8 mouse cellular contexts compared by ENCODE assay signal in genomic region chr4:118620967-118621320, GRCm38 (mm10). TPM values are rescaled to one million over a fixed set of nuclear protein-coding genes. Genes with fewer than 3 reads are reported as not detected.
DNase-seq lines count a peak whose midpoint lies in the region; ATAC-seq and TF ChIP-seq lines count a peak whose summit lies in the region.

No protein-coding gene starts in this region.

- H3K9ac ChIP-seq in lung, embryonic 14.5 days: peak overlapping the region; percentile 76
- H3K9ac ChIP-seq in embryonic facial prominence, embryonic 11.5 days (replicated peaks; ENCODE audit: low read length): peak overlapping the region; percentile 73
- H3K9ac ChIP-seq in intestine, embryonic 16.5 days (ENCODE audit: low read depth, low read length): peak overlapping the region; percentile 86
- peak overlapping the region; percentile 83 for H3K9ac ChIP-seq in neural tube, embryonic 13.5 days

- H3K4me1 ChIP-seq in lung, embryonic 14.5 days (ENCODE audit: insufficient read depth): 0 out of 2 replicates have a peak, but pooled peaks cover 2% of the 10 kb centered on the region
- H3K4me1 ChIP-seq in embryonic facial prominence, embryonic 11.5 days (ENCODE audit: control insufficient read depth, insufficient read depth, low read length): no peaks in the 10 kb centered on the region
- H3K4me1 ChIP-seq in intestine, embryonic 16.5 days (ENCODE audit: control insufficient read depth, insufficient read depth, low read length): peaks cover 7% of the 10 kb centered on the region
- peaks cover 12% of the 10 kb centered on the region for H3K4me1 ChIP-seq in neural tube, embryonic 13.5 days (replicated peaks)

- H3K36me3 ChIP-seq in lung, embryonic 14.5 days (ENCODE audit: insufficient read depth): peaks cover 32% of the 10 kb centered on the region
- H3K36me3 ChIP-seq in embryonic facial prominence, embryonic 11.5 days (replicated peaks; ENCODE audit: control insufficient read depth, insufficient read depth, low read depth, low read length): peaks cover 5% of the 10 kb centered on the region
- peaks cover 21% of the 10 kb centered on the region for H3K36me3 ChIP-seq in intestine, embryonic 16.5 days (ENCODE audit: control insufficient read depth, insufficient read depth, low read length)
- H3K36me3 ChIP-seq in neural tube, embryonic 13.5 days: peaks cover 33% of the 10 kb centered on the region

- 0 out of 2 replicates have a peak, but pooled peaks cover 7% of the 10 kb centered on the region for H3K9me3 ChIP-seq in lung, embryonic 14.5 days (ENCODE audit: low read depth, low read length)
- no peaks in the 10 kb centered on the region for H3K9me3 ChIP-seq in embryonic facial prominence, embryonic 11.5 days (replicated peaks; ENCODE audit: control insufficient read depth, low read length)
- H3K9me3 ChIP-seq in intestine, embryonic 16.5 days (ENCODE audit: control insufficient read depth, low read length): no peaks in the 10 kb centered on the region
- peaks cover 8% of the 10 kb centered on the region; the same call in 1 of the 2 replicates for H3K9me3 ChIP-seq in neural tube, embryonic 13.5 days

- ATAC-seq in lung, embryonic 14.5 days (ENCODE audit: insufficient read depth): no peak
- ATAC-seq in embryonic facial prominence, embryonic 11.5 days (replicated peaks; ENCODE audit: insufficient number of reproducible peaks, low FRiP score, low TSS enrichment, low read depth): peak; percentile 50
- peak; percentile 62 for ATAC-seq in intestine, embryonic 16.5 days
- ATAC-seq in neural tube, embryonic 13.5 days (ENCODE audit: low read depth): peak; percentile 63
- no peak for ATAC-seq in megakaryocyte-erythroid progenitor cell, adult 5-6 weeks (replicated peaks; ENCODE audit: low FRiP score, low TSS enrichment, poor library complexity, severe bottlenecking)

- H3K4me3 ChIP-seq in lung, embryonic 14.5 days (ENCODE audit: low read depth, low read length): peak overlapping the region; percentile 69
- H3K4me3 ChIP-seq in embryonic facial prominence, embryonic 11.5 days (ENCODE audit: low read depth, low read length): peak overlapping the region; percentile 75
- H3K4me3 ChIP-seq in intestine, embryonic 16.5 days (ENCODE audit: low read length): peak overlapping the region; percentile 87
- peak overlapping the region; percentile 86 for H3K4me3 ChIP-seq in neural tube, embryonic 13.5 days

- peak overlapping the region; percentile 26; the same call in 1 of the 2 replicates for H3K27ac ChIP-seq in lung, embryonic 14.5 days (ENCODE audit: low read depth)
- no peak overlapping the region for H3K27ac ChIP-seq in embryonic facial prominence, embryonic 11.5 days (replicated peaks; ENCODE audit: low read depth, low read length)
- no peak overlapping the region for H3K27ac ChIP-seq in intestine, embryonic 16.5 days (ENCODE audit: low read length)
- H3K27ac ChIP-seq in neural tube, embryonic 13.5 days (replicated peaks): no peak overlapping the region

- no peak for TF ChIP-seq CTCF in lung, embryonic 14.5 days (IDR thresholded peaks at IDR 0.05; ENCODE audit: low read depth)

- H3K27me3 ChIP-seq in lung, embryonic 14.5 days (ENCODE audit: insufficient read depth, low read length): no peaks in the 10 kb centered on the region
- no peaks in the 10 kb centered on the region for H3K27me3 ChIP-seq in embryonic facial prominence, embryonic 11.5 days (ENCODE audit: control insufficient read depth, insufficient read depth, low read length)
- no peaks in the 10 kb centered on the region for H3K27me3 ChIP-seq in intestine, embryonic 16.5 days (replicated peaks; ENCODE audit: control insufficient read depth, insufficient read depth, low read length)
- 0 out of 2 replicates have a peak, but pooled peaks cover 4% of the 10 kb centered on the region for H3K27me3 ChIP-seq in neural tube, embryonic 13.5 days

- H3K4me2 ChIP-seq in lung, embryonic 14.5 days: peak overlapping the region; percentile 91
- H3K4me2 ChIP-seq in embryonic facial prominence, embryonic 11.5 days (ENCODE audit: low read depth, low read length): peak overlapping the region; percentile 86
- peak overlapping the region; percentile 94 for H3K4me2 ChIP-seq in intestine, embryonic 16.5 days (ENCODE audit: low read depth, low read length)
- H3K4me2 ChIP-seq in neural tube, embryonic 13.5 days: peak overlapping the region; percentile 99

- under 1% methylated on average over 23 of the region's 23 CpGs for WGBS in lung, embryonic 14.5 days
- under 1% methylated on average over 23 of the region's 23 CpGs for WGBS in embryonic facial prominence, embryonic 11.5 days
- WGBS in intestine, embryonic 16.5 days: under 1% methylated on average over 23 of the region's 23 CpGs
- WGBS in neural tube, embryonic 13.5 days: 0% methylated on average over 23 of the region's 23 CpGs

- no peak for DNase-seq in lung, embryonic 14.5 days
- no peak for DNase-seq in lung, postnatal 36 days
- no peak for DNase-seq in embryonic facial prominence, embryonic 11.5 days (ENCODE audit: low spot score)
- no peak for DNase-seq in frontal cortex, postnatal 10 days (ENCODE audit: low spot score in 2 of 2)
- no peak for DNase-seq in ovary, postnatal 36 days (ENCODE audit: low spot score)

RNA-seq across cellular contexts. Expression of gene Ebna1bp2, which starts 0.3 kb away (rescaled TPM):
- 161 and 166 TPM in 2 replicates for polyA plus RNA-seq in lung, embryonic 14.5 days (2014; fragmentation: Nextera tagmentation; extraction: Ambion mirVana)
- polyA plus RNA-seq in embryonic facial prominence, embryonic 11.5 days (2014; fragmentation: Nextera tagmentation; extraction: Ambion mirVana): 180 and 191 TPM in 2 replicates
- 105 and 118 TPM in 2 replicates for polyA plus RNA-seq in intestine, embryonic 16.5 days (2015; fragmentation: Nextera tagmentation; extraction: Ambion mirVana)
- 108 and 129 TPM in 2 replicates for polyA plus RNA-seq in neural tube, embryonic 13.5 days (2015; fragmentation: Nextera tagmentation; extraction: Ambion mirVana)
- 99.6 and 135 TPM in 2 replicates for total RNA-seq in megakaryocyte-erythroid progenitor cell, adult 5-6 weeks (2014; fragmentation: Nextera tagmentation)
- 166 and 198 TPM in 2 replicates for total RNA-seq in megakaryocyte-erythroid progenitor cell, adult 5-6 weeks (2017)

RNA-seq across cellular contexts. Expression of gene Cfap57, which starts 0.4 kb away (rescaled TPM):
- polyA plus RNA-seq in lung, embryonic 14.5 days (2014; fragmentation: Nextera tagmentation; extraction: Ambion mirVana): 0.12 and 0.22 TPM in 2 replicates
- polyA plus RNA-seq in embryonic facial prominence, embryonic 11.5 days (2014; fragmentation: Nextera tagmentation; extraction: Ambion mirVana): 0.42 and 0.79 TPM in 2 replicates
- 0.97 and 1.0 TPM in 2 replicates for polyA plus RNA-seq in intestine, embryonic 16.5 days (2015; fragmentation: Nextera tagmentation; extraction: Ambion mirVana)
- polyA plus RNA-seq in neural tube, embryonic 13.5 days (2015; fragmentation: Nextera tagmentation; extraction: Ambion mirVana): 0.96 and 1.8 TPM in 2 replicates
- not detected in 2 replicates for total RNA-seq in megakaryocyte-erythroid progenitor cell, adult 5-6 weeks (2014; fragmentation: Nextera tagmentation)
- not detected in 2 replicates for total RNA-seq in megakaryocyte-erythroid progenitor cell, adult 5-6 weeks (2017)

RNA-seq across cellular contexts. Expression of gene Olfr62, which starts 37.8 kb away (rescaled TPM):
- not detected in 2 replicates for polyA plus RNA-seq in lung, embryonic 14.5 days (2014; fragmentation: Nextera tagmentation; extraction: Ambion mirVana)
- polyA plus RNA-seq in embryonic facial prominence, embryonic 11.5 days (2014; fragmentation: Nextera tagmentation; extraction: Ambion mirVana): not detected in 2 replicates
- polyA plus RNA-seq in intestine, embryonic 16.5 days (2015; fragmentation: Nextera tagmentation; extraction: Ambion mirVana): not detected in 2 replicates
- polyA plus RNA-seq in neural tube, embryonic 13.5 days (2015; fragmentation: Nextera tagmentation; extraction: Ambion mirVana): not detected in 2 replicates
- total RNA-seq in megakaryocyte-erythroid progenitor cell, adult 5-6 weeks (2014; fragmentation: Nextera tagmentation): not detected in 2 replicates
- not detected in 2 replicates for total RNA-seq in megakaryocyte-erythroid progenitor cell, adult 5-6 weeks (2017)

Comparison
In these comparisons a context has a peak if more than half of its experiments do, and no peak if none do; other contexts are left out.
1. ATAC-seq: peak in embryonic facial prominence, embryonic 11.5 days (single experiment), intestine, embryonic 16.5 days (single experiment) and neural tube, embryonic 13.5 days (single experiment); none in lung, embryonic 14.5 days (single experiment) and megakaryocyte-erythroid progenitor cell, adult 5-6 weeks (single experiment).
2. Peak in every context shown above with its lines, with median percentiles within 50 percentile points of each other: H3K4me2 ChIP-seq, H3K4me3 ChIP-seq and H3K9ac ChIP-seq.